Mouse (Mus musculus) cerebellum, postnatal 36 days (tissue): ENCODE measurements around the gene Rpl4.
"Not testable (repeated sequence)": the region's sequence is repeated elsewhere in the genome, so short reads cannot be mapped to it uniquely, and the experiment has no call there.

Experiments used
- DNase-seq, 2 experiments: peaks; one replicate each; pipeline ENCODE4 v3.0.0; 2021 to 2022; ENCODE audit warnings: mixed read lengths in 2 of 2

Rpl4 gene

DNA sequence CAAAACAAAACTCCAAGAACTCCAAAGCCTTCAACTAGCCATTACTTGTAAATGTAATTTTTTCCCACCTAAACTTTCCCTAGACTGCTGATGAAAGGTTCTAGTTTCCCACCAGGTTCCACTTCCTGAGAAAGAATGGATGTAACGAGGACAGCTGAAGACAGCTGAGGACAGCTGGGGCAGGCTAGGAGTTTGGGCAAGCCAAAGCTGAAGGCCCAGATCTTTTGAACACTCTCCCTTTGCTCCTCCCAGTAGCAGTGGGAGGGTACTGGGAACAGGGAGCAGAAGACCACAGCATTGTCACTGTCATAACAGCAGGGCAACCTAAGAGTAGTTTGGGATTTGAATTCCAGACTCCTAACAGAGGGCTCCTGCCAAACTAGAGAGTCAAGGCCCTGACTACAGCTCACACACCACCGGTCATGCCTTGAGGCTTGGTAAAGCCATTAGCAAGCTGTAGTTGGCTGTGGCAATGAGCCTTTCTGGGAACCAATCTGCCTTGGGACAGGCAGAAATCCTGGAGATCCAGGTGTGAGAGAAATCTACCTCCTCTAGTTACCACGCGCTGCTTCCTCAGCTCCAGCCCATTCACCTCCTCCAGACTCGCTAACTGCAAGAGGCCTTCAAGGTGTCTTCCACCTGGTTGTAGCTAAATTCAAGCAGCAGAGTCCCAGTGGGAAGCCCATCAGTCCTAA lies 25.0 kb downstream of the Rpl4 start:
- no peak for DNase-seq

DNA sequence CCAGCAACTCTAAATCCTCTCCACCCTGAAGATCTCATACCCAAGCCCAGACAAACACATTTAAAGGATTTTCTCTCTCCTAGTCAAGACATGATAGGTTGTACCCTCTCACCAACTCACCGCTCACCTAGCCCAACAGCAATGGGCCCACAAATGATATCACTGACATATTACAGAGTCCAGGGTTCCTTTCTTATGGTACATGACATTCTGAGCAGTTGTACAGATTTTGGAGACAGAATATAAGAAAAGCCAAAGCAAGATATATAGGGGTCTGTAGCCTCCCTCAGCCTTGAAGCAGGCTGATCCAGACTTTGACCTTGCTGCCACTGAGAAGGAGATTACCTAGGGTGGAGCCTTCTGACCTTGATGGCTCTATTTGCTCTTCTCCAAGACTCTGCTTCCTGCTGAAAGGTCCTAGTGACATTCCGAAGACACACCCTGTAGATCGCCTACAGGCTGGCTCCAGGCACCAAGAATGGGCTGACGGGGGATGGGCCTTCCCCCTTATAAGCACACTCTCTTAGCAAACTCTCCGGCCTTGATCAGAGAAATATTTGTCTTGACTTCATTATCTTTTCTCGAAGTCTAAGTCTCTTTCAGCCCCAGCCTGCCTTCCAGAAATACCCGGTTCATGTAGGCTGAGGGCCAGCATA lies 25.7 kb downstream of the Rpl4 start:
- not testable (repeated sequence) for DNase-seq

DNA sequence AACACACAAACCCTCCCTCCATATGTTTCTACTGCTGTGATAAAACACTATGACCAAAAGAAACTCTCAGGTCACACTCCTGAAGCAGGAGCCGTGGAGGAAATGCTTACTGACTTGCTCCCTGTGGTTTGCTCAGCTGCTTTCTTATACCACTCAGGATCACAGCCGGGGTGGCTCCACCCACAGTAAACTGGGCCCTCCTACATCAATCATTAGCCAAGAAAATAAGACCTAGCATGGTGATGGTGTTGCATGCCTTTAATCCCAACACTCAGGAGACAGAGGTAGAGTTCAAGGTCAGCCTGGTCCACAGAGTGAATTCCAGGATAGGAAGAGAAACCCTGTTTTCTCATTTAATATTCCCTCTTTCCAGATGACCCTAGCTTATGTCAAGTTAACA lies 26.7 kb downstream of the Rpl4 start:
- no peak for DNase-seq

DNA sequence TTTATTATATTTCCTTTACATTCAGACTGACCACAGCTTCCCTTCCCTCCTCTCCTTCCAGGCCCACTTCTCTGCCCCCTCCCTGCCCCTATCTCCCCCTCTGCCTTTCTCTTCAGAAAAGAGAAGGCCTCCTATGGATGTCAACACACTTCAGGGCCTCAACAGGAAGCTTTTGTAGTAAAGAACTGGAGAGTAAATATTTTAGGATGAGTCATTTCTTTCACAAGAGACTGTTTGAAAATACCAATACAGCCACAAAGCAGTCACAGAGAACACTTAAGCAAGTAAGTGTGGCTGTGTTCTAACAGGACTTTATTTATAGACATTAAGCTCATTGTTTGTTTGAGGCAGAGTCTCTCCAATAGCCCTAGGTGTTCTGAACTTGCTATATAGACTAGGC lies 29.2 kb downstream of the Rpl4 start:
- no peak for DNase-seq

DNA sequence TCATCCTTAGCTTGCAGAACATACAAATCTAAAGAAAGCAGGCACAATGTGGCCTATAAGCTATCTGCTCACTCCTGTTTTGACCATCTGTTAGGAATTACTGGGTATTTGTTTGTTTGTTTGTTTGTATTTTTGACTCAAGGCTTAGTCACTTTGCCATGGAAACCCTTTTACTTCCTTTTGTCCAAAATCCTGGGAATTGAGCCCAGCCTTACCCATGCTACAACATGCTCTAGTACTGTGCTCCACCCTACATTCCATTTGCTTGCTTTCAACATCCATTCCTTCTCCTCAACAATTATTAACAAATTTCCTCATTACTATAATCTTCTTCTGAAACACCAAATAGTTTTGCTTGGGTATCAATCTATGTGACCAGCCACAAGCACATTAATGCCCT lies 29.7 kb downstream of the Rpl4 start:
- DNase-seq: no peak

DNA sequence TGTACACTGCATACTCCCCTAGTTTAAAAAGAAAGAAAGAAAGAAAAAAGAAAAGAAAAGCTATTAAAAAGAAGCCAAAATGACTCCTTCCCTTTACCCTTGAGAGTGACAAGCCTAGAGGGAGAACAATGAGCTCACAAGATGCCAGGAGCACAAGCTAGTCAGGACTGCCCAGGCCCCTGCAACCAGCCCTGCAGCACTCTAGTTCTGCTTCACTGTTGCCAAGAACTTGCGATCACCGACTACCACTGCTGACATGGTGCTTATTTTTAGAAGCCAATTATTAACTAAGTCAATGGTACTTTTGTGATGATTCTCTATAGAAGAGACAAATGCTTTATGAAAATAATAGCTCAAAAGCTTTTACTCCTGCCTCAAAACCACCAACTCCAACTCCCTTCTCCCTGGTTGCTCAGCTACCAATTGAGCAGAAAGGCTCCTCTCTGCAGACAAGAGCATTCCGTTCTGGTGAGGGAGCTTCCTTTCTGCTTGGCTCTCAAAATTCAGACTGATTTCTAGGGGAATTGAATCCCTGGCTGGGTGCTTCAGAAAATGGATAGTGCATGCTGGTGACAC lies 34.4 kb downstream of the Rpl4 start:
- no peak for DNase-seq

DNA sequence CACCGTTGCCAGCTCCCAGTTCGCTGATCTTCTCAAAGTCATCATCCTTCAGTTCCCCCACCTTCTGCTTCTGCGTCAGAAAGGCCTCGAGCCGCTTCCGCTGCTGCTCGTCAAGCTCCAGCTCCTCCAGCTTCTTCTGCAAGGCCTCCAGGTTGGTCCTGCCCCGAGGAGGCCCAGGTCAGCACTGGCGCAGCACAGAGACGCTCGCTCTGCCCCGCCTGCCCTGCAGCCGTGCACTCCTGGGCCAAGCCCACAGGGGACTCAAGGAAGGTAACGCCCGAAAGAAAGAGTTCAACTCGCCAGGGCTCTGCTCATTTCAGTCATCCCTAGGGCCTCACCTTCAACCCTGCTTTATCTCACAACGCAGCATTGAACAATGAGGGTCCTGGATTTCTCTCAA lies 41.3 kb downstream of the Rpl4 start:
- DNase-seq: no peak

DNA sequence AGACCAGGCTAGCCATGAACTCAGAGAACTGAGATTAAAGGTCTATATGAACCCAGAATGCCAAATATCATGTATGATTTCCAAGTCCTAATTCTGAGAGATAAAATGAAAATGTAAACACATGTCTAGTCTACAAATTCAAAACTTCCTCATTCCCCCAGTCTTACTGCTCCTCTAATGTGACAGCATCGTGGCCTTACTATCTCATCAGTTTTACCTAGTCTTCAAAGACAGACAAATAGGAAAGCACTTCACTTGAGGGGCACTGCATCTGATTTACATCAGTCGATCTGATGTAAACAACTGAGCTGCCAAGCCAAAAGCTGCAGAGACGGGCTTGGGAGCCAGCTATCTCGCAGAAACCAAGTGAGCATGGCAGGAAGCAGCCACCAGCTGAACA lies 42.9 kb downstream of the Rpl4 start:
- no peak for DNase-seq

DNA sequence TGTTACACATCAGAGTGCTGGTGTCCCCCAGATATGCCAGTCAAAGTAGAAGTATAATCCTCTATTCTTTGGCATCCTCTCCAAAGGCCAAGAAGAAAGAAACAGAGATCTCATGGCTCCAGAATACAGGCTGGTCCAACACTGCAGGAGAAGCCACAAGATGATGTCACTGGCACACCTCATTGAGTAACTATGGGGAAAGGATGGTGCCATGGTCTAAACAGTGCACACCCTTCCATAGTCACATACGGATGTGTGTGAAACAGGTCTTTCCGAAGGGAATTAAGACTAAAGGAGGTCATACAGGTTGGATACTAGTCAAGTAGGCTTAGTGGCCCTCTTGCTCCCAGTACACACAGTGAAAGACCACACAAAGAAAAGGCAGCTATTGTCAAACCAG lies 43.5 kb downstream of the Rpl4 start:
- DNase-seq: no peak

DNA sequence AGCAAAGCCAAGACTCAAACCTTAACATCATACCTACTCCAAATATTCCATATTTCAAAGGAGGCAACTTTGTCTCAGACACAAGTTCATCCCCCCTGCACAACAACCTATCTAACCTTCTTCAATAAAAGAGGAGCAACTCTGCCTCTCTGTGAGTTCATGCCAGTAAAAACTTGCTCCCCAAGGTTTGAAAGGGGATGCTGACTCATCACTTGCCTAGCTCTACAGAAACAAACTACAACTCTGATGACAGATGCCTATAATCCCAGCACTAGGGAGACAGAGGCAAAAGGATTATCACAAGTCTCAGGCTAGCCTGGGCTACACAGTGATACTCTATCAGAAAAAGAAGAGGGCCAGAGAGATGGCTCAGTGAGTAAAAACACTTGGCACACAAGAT lies 44.7 kb downstream of the Rpl4 start:
- no peak for DNase-seq

DNA sequence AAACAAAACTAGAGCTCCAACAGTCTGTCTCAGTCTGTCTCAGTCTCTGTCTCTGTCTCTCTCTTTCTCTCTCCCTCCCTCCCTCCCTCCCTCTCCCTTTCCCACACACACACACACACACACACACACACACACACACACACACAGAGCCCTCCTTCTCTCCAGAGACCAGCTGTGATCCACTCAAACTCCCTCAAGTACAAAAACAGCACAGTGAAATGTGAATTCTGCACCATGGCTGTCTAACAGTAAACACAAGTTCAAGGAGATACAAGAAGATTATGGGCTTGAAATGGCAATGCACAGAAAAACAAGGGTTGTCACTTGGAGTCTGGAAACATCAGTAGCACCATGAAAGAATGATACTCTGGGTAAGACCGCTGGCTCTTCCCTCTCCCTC lies 46.1 kb downstream of the Rpl4 start:
- no peak for DNase-seq

DNA sequence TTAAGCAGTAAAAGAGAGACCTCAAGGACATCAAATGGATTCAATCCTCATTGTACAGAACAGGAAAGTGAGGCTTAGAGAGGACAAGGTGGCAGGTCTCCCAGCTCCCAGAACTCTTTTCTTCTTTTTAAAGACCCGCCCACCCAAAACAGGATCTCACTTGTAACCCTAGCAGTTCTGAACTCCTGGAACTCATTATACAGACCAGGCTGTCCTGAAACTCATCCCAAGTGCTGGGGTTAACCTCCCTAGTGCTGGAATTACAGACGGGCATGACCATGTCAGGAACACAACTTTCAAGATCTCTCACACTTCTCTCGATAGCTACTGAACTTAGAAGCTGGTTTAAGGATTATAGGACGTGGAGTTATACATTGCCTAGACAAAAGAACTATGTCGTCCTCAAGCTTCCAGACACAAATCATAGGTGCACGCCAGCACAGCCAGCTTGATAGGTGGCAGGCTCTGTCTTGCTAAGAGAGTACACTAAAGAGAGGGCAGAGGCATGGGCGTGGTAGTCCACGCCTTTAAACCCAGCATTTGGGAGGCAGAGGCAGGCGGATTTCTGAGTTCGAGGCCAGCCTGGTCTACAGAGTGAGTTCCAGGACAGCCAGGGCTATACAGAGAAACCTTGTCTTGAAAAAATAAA lies 46.7 kb downstream of the Rpl4 start:
- no peak for DNase-seq

DNA sequence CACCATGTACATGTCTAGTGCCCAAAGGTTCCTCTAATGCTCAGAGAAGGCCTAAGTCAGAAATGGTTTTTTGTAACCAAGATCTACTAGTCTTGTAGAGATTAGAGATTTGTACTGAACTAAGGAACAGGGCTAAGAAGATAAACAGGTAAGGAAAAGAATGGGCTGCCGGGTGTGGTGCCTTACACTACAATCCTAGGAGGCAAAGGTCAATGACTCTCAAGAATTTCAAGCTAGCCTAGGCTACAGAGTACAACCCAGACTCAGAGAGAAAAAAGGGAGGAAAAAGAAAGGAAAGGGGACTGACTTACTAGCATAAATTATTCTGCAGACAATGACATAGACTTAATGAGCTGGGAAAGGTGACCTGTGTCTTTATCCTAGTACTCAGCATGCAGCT lies 47.4 kb downstream of the Rpl4 start:
- no peak for DNase-seq

DNA sequence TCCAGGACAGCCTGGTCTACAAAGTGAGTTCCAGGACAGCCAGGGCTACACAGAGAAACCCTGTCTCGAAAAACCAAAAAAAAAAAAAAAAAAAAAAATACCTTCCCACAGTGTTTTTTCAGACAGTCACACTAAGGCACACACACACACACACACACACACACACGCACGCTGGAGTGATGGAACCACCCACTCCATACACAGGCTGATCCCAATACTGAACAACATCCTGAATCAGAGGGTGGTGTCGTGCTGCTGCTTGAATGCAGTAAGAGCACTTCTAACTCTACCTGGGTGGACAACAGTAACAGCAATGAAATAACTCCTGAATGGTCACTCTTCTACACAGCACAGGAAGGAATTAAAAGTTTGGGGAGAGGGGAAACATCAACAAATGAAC lies 48.3 kb downstream of the Rpl4 start:
- DNase-seq: no peak

DNA sequence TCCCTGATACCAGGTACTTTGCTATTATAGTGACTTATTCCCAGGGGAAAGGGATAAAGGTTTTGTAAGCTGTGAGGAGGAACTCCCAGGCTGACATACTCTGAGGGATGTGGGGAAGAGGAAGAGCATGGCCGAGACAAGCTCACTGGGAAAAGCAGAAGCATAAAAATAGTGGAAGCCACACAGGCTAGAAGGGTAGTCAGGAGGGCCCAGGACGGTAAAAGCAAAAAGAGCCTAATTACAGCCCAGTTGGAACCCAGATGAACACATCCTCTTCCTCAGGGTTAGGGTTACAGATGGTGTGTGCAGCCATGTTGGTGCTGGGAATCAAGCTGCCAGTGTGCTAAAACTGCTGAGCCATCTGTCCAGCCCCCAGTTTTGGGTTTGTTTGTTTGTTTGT lies 48.9 kb downstream of the Rpl4 start:
- DNase-seq: no peak

DNA sequence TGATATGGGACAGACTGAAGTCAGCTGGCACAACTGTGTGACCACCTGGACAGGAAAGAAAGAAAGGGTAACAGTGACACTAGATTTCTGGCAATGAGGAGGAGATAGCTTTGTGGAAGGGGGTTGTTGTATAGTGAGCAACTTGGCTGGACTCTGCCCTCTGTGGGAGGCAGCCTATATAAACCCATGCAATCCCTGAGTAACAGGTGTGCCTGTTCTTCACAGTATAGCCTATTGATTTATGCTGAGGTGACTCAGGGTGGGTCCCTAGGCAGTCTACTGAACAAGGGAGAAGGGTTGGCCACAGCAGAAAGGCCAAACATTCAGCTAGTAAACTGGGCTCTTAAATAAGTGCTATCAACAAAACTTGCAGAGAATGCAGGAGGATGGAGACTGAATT lies 52.6 kb downstream of the Rpl4 start:
- no peak for DNase-seq

DNA sequence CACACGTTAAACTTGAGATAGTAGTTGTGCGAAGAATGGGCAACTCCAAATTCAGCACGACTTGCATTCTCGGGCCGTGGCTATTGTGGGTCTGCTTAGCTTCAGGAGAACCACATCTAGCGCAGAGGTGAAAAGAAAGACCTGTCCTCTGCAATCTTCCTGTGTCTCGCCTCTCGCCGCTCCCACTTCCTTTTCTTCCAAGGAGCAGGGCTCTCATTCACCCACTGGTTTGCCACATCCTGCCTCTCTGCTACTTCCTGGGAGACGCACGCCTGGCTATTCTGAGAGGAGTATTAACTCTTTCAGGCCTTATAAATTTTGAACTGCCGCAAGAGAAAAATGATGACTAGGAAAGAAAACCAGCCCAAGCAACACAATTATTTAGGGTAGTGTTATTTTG lies 54.6 kb downstream of the Rpl4 start:
- DNase-seq: no peak
